9 mouse cellular contexts compared by ENCODE assay signal in the genomic region with DNA sequence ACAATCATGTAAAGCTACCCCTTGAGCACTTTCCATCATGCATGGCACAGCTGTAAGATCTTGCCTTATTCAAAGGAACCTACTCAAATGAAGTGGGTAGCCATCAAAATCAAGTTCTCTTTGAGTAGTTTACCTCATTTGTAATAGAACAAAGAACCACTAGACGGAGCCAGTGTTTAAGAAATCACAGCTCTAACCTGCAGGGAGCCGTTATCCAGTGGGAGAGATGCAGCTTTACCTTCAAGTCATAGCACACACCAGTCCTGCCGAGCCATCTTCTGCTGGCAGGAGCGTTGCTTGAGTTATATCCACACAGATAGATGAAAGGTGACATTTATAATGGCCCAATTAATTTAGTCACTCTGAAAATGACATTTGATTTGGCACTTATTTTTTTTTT. TPM values are rescaled to one million over a fixed set of nuclear protein-coding genes. Genes with fewer than 3 reads are reported as not detected.
DNase-seq lines count a peak whose midpoint lies in the region; ATAC-seq and TF ChIP-seq lines count a peak whose summit lies in the region.
"Had no signal": no experiment of that assay in that cellular context is flagged by ENCODE, and none has a peak within 500 bp of the region (broad histone marks: within the 10 kb centered on the region; RNA-seq: fewer than 3 reads in every experiment).

No protein-coding gene starts in this region.

- peak; percentile 30 for DNase-seq in adrenal gland, postnatal 10 days
- no peak for DNase-seq in adrenal gland, postnatal 25 days
- peak; percentile 53 for DNase-seq in liver, adult 2 months (ENCODE audit: extremely low read depth, low read depth, low spot score)
- DNase-seq in liver, embryonic 11.5 days (ENCODE audit: low spot score) = no peak
- DNase-seq in cerebellum, postnatal 25 days = peak; percentile 48 to 70
- peak; percentile 24 for DNase-seq in large intestine, adult 2 months (ENCODE audit: low read depth, low spot score)
- peak; percentile 54 to 71 for DNase-seq in right cerebral cortex, postnatal 10 days (ENCODE audit: low spot score in 2 of 2)
- no peak for DNase-seq in gastrocnemius, postnatal 4 days (ENCODE audit: low spot score in 2 of 2)

- whole genome bisulfite sequencing in liver, adult 2 months = 9% methylated on average over 4 of the region's 4 CpGs
- WGBS in liver, embryonic 11.5 days = 16% methylated on average over 4 of the region's 4 CpGs
- 4% methylated on average over 4 of the region's 4 CpGs for WGBS in large intestine, adult 2 months

- H3K4me3 ChIP-seq in liver, adult 2 months (ENCODE audit: insufficient read depth, low read depth, low read length) = no peak overlapping the region
- no peak overlapping the region for H3K4me3 ChIP-seq in liver, embryonic 11.5 days (ENCODE audit: low read depth, low read length)
- H3K4me3 ChIP-seq: heart, embryonic 13.5 days had no signal

- H3K79me2 ChIP-seq in liver, adult 2 months (ENCODE audit: control insufficient read depth, insufficient read depth, low read length) = no peaks in the 10 kb centered on the region

- H3K27ac ChIP-seq in liver, adult 2 months (replicated peaks; ENCODE audit: insufficient read depth, low read depth, low read length) = no peak overlapping the region
- H3K27ac ChIP-seq in liver, embryonic 11.5 days (ENCODE audit: low read depth, low read length) = no peak overlapping the region
- H3K27ac ChIP-seq: heart, embryonic 13.5 days had no signal

- H3K9ac ChIP-seq in liver, adult 2 months (ENCODE audit: low read depth, low read length) = no peak overlapping the region
- no peak overlapping the region for H3K9ac ChIP-seq in liver, embryonic 11.5 days (ENCODE audit: low read depth, low read length)
- H3K9ac ChIP-seq: heart, embryonic 13.5 days had no signal

- ATAC-seq in liver, embryonic 11.5 days (replicated peaks; ENCODE audit: low FRiP score) = no peak

- H3K4me1 ChIP-seq in liver, adult 2 months (ENCODE audit: control insufficient read depth, insufficient read depth, low read length) = no peaks in the 10 kb centered on the region
- H3K4me1 ChIP-seq in liver, embryonic 11.5 days (replicated peaks; ENCODE audit: control insufficient read depth, insufficient read depth, low read length) = no peaks in the 10 kb centered on the region

- H3K27me3 ChIP-seq in liver, adult 2 months (ENCODE audit: control insufficient read depth, insufficient read depth, low read length) = no peaks in the 10 kb centered on the region; the same call in 1 of the 2 replicates
- peaks cover 38% of the 10 kb centered on the region for H3K27me3 ChIP-seq in liver, embryonic 11.5 days (replicated peaks; ENCODE audit: control insufficient read depth, insufficient read depth, low read length)

- H3K4me2 ChIP-seq in liver, embryonic 11.5 days = no peak overlapping the region
- H3K4me2 ChIP-seq: heart, embryonic 13.5 days had no signal

- no peak for TF ChIP-seq POLR2A in liver, adult 2 months (IDR thresholded peaks at IDR 0.05; ENCODE audit: extremely low read depth, insufficient read depth, low read length)

- TF ChIP-seq CTCF in liver, adult 2 months (IDR thresholded peaks at IDR 0.05; ENCODE audit: low read depth, low read length) = 0 out of 2 replicates have a peak, but pooled peaks have one; percentile 2

- H3K36me3 ChIP-seq in liver, adult 2 months (ENCODE audit: control insufficient read depth, insufficient read depth, low read length) = no peaks in the 10 kb centered on the region
- no peaks in the 10 kb centered on the region for H3K36me3 ChIP-seq in liver, embryonic 11.5 days (ENCODE audit: control insufficient read depth, insufficient read depth, low read length)
- H3K36me3 ChIP-seq: heart, embryonic 13.5 days had no signal

- H3K9me3 ChIP-seq in liver, embryonic 11.5 days (ENCODE audit: control insufficient read depth, low read length) = no peaks in the 10 kb centered on the region
- H3K9me3 ChIP-seq: heart, embryonic 13.5 days had no signal

RNA-seq across cellular contexts. Expression of gene Kcnh1, which starts 1.5 kb away (rescaled TPM):
- total RNA-seq in adrenal gland, postnatal 10 days (2021) = under 1 TPM; 0.24 to 0.64 TPM
- 0.14 and 0.30 TPM in 2 replicates for total RNA-seq in adrenal gland, postnatal 25 days (2021)
- total RNA-seq in liver, adult 2 months (2014; rRNA removed) = not detected in 2 replicates
- polyA plus RNA-seq in liver, adult 2 months (2012; rRNA removed) = not detected in 2 replicates
- 0.03 and 0.04 TPM in 2 replicates for polyA plus RNA-seq in liver, embryonic 11.5 days (2014; fragmentation: Nextera tagmentation; extraction: Ambion mirVana)
- 0.14 and 0.25 TPM in 2 replicates for polyA plus RNA-seq in large intestine, adult 2 months (2012; rRNA removed)
- total RNA-seq in gastrocnemius, postnatal 4 days (2021) = under 1 TPM; 0.10 to 0.12 TPM

RNA-seq across cellular contexts. Expression of gene Rcor3, which starts 51.2 kb away (rescaled TPM):
- 10 to 100 TPM; 28.8 to 42.4 TPM for total RNA-seq in adrenal gland, postnatal 10 days (2021)
- 40.6 and 46.7 TPM in 2 replicates for total RNA-seq in adrenal gland, postnatal 25 days (2021)
- total RNA-seq in liver, adult 2 months (2014; rRNA removed) = 10.9 and 11.5 TPM in 2 replicates
- 10.5 and 13.7 TPM in 2 replicates for polyA plus RNA-seq in liver, adult 2 months (2012; rRNA removed)
- 14.8 and 15.0 TPM in 2 replicates for polyA plus RNA-seq in liver, embryonic 11.5 days (2014; fragmentation: Nextera tagmentation; extraction: Ambion mirVana)
- polyA plus RNA-seq in large intestine, adult 2 months (2012; rRNA removed) = 10.0 and 25.6 TPM in 2 replicates
- total RNA-seq in gastrocnemius, postnatal 4 days (2021) = 10 to 100 TPM; 38.8 to 40.7 TPM

Comparison
In these comparisons a context has a peak if more than half of its experiments do, and no peak if none do; other contexts are left out.
1. DNase-seq: peak in adrenal gland, postnatal 10 days (single experiment), liver, adult 2 months (single experiment), cerebellum, postnatal 25 days (2 of 2), large intestine, adult 2 months (single experiment) and right cerebral cortex, postnatal 10 days (2 of 2); none in adrenal gland, postnatal 25 days (single experiment), liver, embryonic 11.5 days (single experiment) and gastrocnemius, postnatal 4 days (0 of 2).